Mouse (Mus musculus): ENCODE data around the gene Clstn1.

DNA sequence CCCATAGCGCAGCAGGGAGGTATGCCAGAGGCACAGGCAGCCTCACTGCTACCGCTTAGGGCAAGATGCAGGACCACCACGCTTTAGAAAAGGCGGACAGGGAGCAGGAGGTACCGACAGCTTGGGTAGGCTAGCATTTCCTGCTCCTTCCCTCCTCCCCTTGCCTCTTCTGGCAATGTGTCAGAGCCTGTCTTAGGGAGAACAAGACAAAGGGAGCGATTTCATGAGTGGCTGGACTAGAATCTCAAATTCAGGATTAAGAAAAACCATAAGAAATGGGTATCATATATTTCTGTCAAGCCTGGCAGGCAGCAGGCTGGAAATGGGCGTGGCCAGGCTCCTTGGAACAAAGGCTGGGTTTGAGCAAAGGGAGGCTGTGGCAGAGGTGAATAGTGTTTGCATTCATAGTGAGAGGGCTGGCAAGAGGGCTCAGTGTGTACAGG, 23.3 kb upstream of the Clstn1 start:
- TF ChIP-seq CTCF (IDR thresholded peaks at IDR 0.05; ENCODE audit: borderline replicate concordance, extremely low read depth, insufficient read depth, insufficient read length) (no peak), POLR2A (IDR thresholded peaks at IDR 0.05; ENCODE audit: borderline replicate concordance, extremely low read depth, insufficient read depth, insufficient read length, poor library complexity, severe bottlenecking) (no peak)

Measured in brain, embryonic 14.5 days (tissue).